Mouse (Mus musculus) gastrocnemius, postnatal 4 days (tissue): Measurements from ENCODE around the gene Spint5. TPM values are rescaled to one million over a fixed set of nuclear protein-coding genes. Genes with fewer than 3 reads are reported as not detected.
"Not testable (repeated sequence)": the region's sequence is repeated elsewhere in the genome, so short reads cannot be mapped to it uniquely, and the experiment has no call there.

Experiments used
- DNase-seq, 2 experiments: peaks; one replicate each; pipeline ENCODE4 v3.0.0; 2021 to 2022; ENCODE audit warnings: low spot score in 2 of 2, mixed read lengths in 2 of 2
- long read RNA-seq, 2 experiments: library from polyadenylated mRNA; stranded (forward); transcript quantifications; one replicate each; pipeline ENCODE4 v2.0.0; 2021
- total RNA-seq, 2 experiments: library from RNA; stranded (reverse); gene quantifications; 2 replicates each; pipeline ENCODE4 v1.2.3; 2021

Spint5 gene
- not detected for total RNA-seq
- long read RNA-seq, experiment 1 = 0 reads
- long read RNA-seq, experiment 2 = 0 reads

DNA sequence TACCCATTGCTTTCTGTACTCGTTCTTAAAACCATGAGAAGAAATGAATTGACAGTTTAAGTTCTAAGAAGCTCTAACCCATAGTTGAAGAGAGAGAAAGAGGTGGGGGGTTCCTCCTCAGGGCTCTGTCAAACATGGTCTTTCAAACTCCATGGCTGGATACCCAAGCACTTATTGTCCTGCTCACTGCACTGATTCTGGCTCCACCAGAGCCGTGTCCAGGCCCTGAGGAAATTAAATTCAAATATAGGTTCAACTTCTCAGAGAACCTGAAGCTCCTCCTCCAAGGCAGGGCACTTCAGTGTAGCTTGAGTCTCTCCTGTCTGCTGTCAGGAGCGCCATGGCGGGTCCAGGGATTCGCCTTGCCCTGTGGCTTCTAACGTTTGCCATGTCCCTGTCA lies at the start of gene Spint5:
TSS of gene Spint5 (plus strand) at position 301 of the 400 bp plus-strand sequence.
- DNase-seq = no peak

DNA sequence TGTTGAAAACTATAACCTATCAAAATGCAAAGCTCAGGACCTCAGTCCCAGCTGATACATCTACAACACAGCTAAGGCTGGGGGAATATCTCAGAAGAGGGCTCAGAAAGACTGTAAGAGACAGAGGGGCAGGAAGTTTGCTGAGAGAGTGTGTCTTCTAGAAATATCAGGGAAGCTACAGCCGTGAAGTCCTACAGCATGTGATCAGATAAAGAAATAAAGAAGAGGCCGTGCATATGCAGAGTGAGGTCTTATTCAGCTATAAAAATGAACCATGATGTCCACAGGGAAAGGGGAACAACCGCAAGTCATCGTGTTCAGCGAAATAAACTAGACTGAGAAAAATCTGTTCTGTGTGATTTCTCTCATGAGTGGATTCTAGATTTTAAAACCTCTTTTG lies 44.8 kb upstream of the Spint5 start:
- no peak for DNase-seq

DNA sequence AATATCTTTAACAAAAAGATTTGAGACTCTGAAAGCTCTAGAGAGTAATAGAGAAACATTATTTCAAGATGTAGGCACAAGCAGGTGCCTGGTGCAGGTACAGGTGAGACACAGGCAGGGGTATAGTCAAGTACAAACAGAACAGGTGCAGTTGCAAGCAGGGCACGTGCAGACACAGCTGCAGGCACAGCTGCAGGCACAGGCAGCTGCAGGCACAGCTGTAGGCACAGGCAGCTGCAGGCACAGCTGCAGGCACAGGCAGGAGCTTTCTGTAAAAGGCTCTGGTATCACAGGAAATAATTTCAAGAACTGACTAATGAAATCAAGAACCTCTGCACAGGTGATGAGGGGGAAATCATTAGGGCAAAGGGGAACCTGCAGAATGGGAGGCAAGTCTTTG lies 44.2 kb upstream of the Spint5 start:
- no peak for DNase-seq

GRCm38 (mm10) chr2:164673987-164674386 lies 41.1 kb upstream of the Spint5 start, which contains the start of gene Wfdc11:
Gene Wfdc11, minus strand, starts transcription at chr2:164674087.
- no peak for DNase-seq

DNA sequence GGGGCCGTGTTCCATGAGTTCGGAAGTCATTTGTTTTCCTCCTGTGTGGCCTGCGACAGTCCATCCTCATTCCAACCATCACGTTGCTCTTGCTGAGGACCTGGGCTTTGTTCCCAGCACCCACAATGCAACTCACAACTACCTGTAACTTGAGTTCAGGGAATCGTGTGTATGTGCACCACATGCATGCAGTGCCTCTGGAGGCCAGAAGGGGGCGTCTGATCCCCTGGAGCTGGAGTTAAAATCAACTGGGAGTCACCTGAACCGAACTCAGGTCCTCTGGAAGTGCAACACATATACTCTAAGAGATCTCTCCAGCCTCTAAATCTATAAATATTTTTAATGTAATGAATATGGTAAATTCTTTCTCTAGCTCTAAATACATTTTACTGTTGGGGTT lies 39.0 kb upstream of the Spint5 start:
- no peak for DNase-seq

DNA sequence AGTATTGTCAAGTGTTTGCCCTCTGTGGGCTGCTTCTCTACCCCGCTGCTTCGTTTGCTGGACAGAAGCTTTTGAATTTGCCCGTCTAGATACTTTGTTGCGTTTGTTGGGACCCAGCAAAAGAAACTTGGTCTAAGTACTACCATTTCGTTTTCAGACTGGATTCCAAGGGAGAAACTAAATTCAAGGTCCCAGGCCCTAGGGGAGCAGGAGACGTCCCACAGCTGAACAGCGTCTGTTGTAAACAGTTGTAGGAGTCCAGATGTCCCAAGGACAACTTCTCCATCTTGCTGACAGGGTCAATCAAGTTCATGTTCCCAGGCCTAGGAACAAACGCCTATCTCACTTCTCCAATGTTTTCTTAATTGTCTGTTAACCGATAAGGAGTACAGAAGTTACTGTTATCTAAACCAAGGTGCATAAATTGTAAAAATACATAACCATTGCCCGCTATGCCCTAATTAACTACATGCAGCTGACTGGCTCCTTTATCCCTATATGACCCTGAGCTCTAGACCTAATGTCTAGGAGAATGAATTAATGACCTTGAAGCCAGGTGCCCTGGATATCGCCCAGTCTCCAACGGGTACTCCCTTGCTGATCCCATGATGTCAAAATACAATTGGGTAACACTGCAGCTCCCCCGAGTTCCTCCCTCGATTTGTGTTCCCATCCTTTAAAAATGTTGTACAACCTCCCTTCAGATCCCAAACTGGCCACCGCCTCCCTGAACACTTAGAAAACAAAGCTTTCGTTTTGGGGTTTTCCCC lies 38.0 kb upstream of the Spint5 start:
- no peak for DNase-seq

GRCm38 (mm10) chr2:164678848-164679625 lies 36.1 kb upstream of the Spint5 start:
- peak; percentile 32 to 71 for DNase-seq

- DNase-seq = no peak
Observed at GRCm38 (mm10) chr2:164679906-164680305, 35.2 kb upstream of the Spint5 start.

- DNase-seq = no peak
Observed at GRCm38 (mm10) chr2:164684807-164685206, 30.3 kb upstream of the Spint5 start, which contains the start of gene Wfdc13. Gene Wfdc13, plus strand, starts transcription at chr2:164685107.

DNA sequence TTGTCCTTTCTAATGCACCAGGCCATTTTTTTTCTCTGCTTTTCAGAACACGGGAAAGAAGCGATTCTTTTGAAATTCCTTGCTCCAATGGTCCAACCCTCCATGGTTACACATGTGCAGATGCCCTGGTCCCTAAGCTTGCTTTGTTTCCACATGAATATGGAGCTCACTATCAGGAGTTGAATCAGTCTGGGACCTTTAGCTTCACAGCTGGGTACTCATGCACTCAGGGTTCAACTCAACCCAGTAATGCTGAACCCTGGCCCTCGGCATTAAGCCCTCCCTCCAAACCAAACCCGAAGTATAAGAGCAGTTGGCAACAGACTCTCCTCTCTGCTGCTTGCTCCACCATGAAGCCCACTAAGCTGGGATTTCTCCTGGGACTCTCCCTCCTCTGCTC lies 16.9 kb upstream of the Spint5 start, which contains the start of gene Spint4:
TSS of gene Spint4 (plus strand) at position 301 of the 400 bp plus-strand sequence.
- DNase-seq = no peak

DNA sequence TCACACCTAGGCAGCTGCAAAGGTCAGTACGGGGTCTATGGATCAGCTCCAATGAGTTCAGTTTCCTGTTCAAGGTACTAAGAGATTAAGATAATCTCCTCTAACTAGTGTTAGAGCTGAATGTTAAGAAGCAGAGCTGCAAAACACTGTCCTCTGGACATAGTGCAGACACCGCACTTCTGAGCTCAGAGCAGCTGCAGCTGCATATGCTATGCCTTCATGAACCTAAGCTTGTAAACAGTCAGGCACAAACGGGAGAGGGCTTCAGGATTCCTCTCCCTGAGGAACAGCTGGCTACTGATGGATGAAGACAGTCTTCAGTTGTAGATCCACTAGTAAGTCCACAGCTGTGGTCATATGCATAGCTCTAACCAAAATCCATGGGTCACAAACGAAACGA lies 14.1 kb upstream of the Spint5 start:
- DNase-seq = no peak

DNA sequence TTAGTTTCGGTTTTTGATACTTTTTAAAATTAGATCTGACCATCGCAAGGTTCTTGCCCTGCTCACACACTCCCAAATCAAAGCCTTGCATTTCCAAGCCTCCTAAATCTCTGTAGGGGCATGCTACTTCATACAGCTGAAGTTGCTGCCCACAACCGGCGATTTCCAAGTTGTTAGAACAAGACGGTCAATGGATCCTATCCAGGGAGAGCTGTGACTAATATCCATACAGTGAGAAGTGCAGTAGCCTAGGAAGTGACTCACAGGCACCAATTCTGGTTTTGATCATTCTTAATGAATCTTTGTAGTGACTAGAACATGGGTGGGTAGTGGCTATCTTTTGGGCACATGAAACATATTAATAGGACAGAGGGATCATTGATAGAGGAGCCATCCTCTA lies 13.3 kb upstream of the Spint5 start:
- no peak for DNase-seq

DNA sequence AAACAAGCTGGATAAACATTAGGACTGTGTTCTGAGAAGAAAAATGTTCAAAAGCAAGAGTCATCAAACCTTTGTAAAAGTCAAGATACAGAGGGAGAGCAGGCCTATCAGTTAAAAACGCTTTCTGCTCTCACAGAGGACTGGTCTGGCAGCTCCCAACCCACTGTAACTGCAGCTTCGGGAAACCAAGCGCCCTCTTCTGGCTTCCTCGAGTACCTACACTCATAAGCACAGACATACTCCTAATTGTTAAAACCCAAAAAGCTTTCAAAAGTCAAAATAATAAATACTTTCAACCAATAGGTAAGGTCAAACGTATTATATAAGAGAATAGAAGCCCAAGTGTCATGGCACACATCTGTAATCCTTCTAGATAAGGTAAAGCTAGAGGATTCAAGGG lies 10.9 kb upstream of the Spint5 start:
- DNase-seq = no peak

GRCm38 (mm10) chr2:164705328-164705727 lies 9.8 kb upstream of the Spint5 start:
- no peak for DNase-seq

DNA sequence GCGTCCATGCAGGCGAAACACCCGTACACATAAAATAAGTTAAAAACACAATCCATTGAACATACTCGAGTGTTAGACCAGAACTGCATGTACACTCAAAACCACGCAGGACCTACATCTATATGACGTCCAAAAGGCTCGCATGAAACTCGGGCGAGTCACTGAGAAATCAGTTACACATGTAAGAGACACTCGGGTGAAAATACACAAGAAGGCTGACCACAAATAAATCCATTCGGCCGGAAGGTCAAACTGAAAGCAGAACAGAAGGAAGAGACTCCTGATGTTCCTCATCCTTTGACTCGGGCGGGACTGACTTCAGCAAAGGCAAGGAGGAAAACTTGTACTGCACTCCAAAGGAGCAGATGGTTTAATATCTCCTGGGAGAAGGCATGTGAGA lies 9.1 kb upstream of the Spint5 start:
- DNase-seq = no peak

DNA sequence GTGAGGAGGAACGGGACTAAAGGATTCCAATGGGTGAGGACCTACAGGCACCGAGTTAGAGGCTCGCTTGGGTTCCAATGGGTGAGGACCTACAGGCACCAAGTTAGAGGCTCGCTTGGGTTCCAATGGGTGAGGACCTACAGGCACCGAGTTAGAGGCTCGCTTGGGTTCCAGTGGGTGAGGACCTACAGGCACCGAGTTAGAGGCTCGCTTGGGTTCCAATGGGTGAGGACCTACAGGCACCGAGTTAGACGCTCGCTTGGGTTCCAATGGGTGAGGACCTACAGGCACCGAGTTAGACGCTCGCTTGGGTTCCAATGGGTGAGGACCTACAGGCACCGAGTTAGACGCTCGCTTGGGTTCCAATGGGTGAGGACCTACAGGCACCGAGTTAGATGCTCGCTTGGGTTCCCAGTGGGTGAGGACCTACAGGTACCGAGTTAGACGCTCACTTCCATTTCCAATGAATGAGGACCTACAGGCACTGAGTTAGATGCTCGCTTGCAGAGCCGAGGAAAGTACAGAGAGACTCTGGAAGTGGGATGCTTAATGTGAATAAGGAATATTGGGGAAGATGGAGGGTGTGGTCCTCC lies 1.2 kb downstream of the Spint5 start:
- not testable (repeated sequence) for DNase-seq

- DNase-seq = no peak
Observed at GRCm38 (mm10) chr2:164723276-164723675, 8.2 kb downstream of the Spint5 start.

DNA sequence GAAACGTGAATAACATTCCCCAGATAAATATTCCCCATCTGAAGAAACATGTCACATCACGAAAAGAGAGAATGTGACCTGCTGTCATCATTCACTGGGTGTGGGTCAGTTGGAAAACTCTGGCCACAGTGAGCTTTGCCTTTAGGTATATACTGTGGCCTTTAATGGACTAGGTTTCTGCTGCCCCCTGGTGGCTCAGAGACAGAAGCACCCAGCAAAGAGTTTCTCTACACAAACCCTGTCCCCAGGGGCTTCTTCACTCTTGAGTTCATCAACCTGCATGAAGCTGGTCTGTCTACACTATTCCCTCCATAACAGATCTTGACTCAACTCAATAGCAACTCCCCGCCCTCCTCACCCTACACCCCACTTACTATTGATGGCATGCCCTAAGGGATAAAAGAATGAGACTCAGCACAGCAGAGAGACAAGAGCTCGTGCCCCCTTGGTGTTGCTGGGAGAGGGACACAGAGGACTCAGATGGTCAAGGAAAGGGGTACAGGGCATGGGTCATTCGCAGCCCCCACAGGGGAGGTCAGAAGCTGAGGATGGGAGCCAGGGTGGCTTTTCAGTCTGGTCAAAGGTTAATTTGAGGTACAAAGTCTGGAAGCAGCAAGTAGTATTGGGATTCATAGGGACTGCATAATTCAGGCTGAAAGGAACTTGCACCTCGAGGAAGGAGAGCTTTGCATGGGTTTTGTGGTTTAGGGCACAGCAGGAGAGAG lies 11.0 kb downstream of the Spint5 start:
- peak; percentile 47 to 64 for DNase-seq

GRCm38 (mm10) chr2:164731719-164732118 lies 16.6 kb downstream of the Spint5 start:
- no peak for DNase-seq

- no peak for DNase-seq
Observed at GRCm38 (mm10) chr2:164733259-164733658, 18.2 kb downstream of the Spint5 start.

DNA sequence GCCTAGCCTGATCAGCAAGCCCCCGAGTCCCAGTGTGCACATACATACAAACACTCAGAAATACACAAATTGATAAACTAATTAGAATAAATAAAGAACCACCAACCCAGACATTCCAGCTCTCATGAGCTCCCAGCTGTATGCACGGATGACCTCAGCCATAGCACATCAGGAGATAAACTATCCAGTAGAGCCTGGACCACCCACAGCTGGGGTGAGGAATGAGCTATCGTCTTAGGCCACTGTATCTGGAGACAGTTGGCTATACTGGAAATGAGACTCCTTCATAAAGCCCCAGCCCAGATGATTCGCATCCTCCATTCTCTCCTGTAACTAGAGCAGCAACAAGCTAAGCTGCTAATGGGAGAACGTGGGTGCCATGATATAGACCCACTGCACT lies 19.7 kb downstream of the Spint5 start:
- no peak for DNase-seq
